8 mouse cellular contexts compared by ENCODE assay signal in the genomic region with DNA sequence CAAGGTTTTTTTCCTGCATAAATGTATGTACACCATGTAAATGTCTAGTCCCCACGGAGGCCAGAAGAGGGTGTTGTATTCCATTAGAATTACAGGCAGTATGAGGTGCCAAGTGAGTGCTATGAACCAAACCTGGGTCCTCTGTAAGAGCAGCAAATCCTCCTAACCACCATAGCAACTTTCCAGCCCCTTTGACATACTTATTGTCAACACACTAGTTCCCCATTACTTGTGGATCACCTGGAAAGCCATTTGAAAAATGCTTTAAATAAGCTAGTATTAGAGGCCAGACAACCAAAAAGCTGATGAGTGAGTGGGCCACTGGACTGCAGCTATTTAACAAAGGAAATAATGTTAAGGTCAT. TPM values are rescaled to one million over a fixed set of nuclear protein-coding genes. Genes with fewer than 3 reads are reported as not detected.
DNase-seq lines count a peak whose midpoint lies in the region; ATAC-seq and TF ChIP-seq lines count a peak whose summit lies in the region.

No protein-coding gene starts in this region.

- TF ChIP-seq EP300 in MEL (IDR thresholded peaks at IDR 0.05; ENCODE audit: low read depth in 1 of 2, low read length in 2 of 2), result no peak

- DNase-seq in hindbrain, embryonic 10.5 days (ENCODE audit: low spot score), result no peak
- no peak for DNase-seq in hindbrain, embryonic 11.5 days (ENCODE audit: low spot score)
- peak; percentile 75 for DNase-seq in MEL (ENCODE audit: low read depth, low spot score)
- DNase-seq in forebrain, embryonic 14.5 days (ENCODE audit: low spot score), result no peak
- no peak for DNase-seq in thymus, postnatal 36 days
- no peak for DNase-seq in layer of hippocampus, postnatal 36 days
- no peak for DNase-seq in adrenal gland, postnatal 14 days

- H3K4me1 ChIP-seq in hindbrain, embryonic 10.5 days (replicated peaks), result peaks cover 48% of the 10 kb centered on the region
- 0 out of 2 replicates have a peak, but pooled peaks cover 2% of the 10 kb centered on the region for H3K4me1 ChIP-seq in hindbrain, embryonic 11.5 days (replicated peaks; ENCODE audit: control insufficient read depth, insufficient read depth, low read length)
- H3K4me1 ChIP-seq in MEL (ENCODE audit: control insufficient read depth in 1 of 2, insufficient read depth in 2 of 2, low read length in 2 of 2), result peaks cover 39 to 41% of the 10 kb centered on the region in 2 experiments
- peaks cover 27% of the 10 kb centered on the region for H3K4me1 ChIP-seq in forebrain, embryonic 14.5 days (ENCODE audit: control insufficient read depth, insufficient read depth, low read length)

- no peaks in the 10 kb centered on the region for H3K9me3 ChIP-seq in hindbrain, embryonic 10.5 days
- H3K9me3 ChIP-seq in hindbrain, embryonic 11.5 days (ENCODE audit: control insufficient read depth, low read length), result no peaks in the 10 kb centered on the region
- no peaks in the 10 kb centered on the region for H3K9me3 ChIP-seq in MEL (replicated peaks; ENCODE audit: insufficient read depth, low read length)
- H3K9me3 ChIP-seq in forebrain, embryonic 14.5 days (replicated peaks; ENCODE audit: control insufficient read depth, low read length), result no peaks in the 10 kb centered on the region

- no peak overlapping the region for H3K9ac ChIP-seq in hindbrain, embryonic 11.5 days (ENCODE audit: low read depth, low read length)
- no peak overlapping the region for H3K9ac ChIP-seq in MEL (ENCODE audit: control insufficient read depth, low read depth, low read length, poor library complexity, severe bottlenecking)
- no peak overlapping the region for H3K9ac ChIP-seq in forebrain, embryonic 14.5 days (ENCODE audit: low read length)

- ATAC-seq in hindbrain, embryonic 11.5 days (ENCODE audit: low FRiP score), result no peak
- no peak for ATAC-seq in forebrain, embryonic 14.5 days

- H3K4me3 ChIP-seq in hindbrain, embryonic 10.5 days, result peak overlapping the region; percentile 89
- H3K4me3 ChIP-seq in hindbrain, embryonic 11.5 days (ENCODE audit: low read depth, low read length), result no peak overlapping the region
- H3K4me3 ChIP-seq in MEL (ENCODE audit: control insufficient read depth in 1 of 2, insufficient read depth in 1 of 2, low read depth in 2 of 2, low read length in 2 of 2) (no peak overlapping the region), macrophage (ENCODE audit: inconsistent target) (peak overlapping the region; percentile 78)
- peak overlapping the region; percentile 82 for H3K4me3 ChIP-seq in forebrain, embryonic 14.5 days (ENCODE audit: low read depth, low read length)

- no peak; a peak in 1 of 6 replicates for TF ChIP-seq CTCF in MEL (IDR thresholded peaks at IDR 0.05 in 2 of 3, conservative IDR thresholded peaks at IDR 0.05 in 1 of 3; ENCODE audit: control insufficient read depth in 1 of 3, insufficient read depth in 1 of 3, low read depth in 2 of 3, low read length in 3 of 3, poor library complexity in 1 of 3, severe bottlenecking in 1 of 3)

- no peak for TF ChIP-seq POLR2A in MEL (IDR thresholded peaks at IDR 0.05; ENCODE audit: control insufficient read depth in 1 of 2, insufficient read depth in 1 of 2, low read depth in 1 of 2, low read length in 2 of 2, poor library complexity in 1 of 2)

- TF ChIP-seq RAD21 in MEL (IDR thresholded peaks at IDR 0.05; ENCODE audit: low read depth, low read length), result no peak

- WGBS in hindbrain, embryonic 10.5 days, result 76% methylated on average over 1 of the region's 1 CpGs
- WGBS in hindbrain, embryonic 11.5 days, result 73% methylated on average over 1 of the region's 1 CpGs
- 76% methylated on average over 1 of the region's 1 CpGs for WGBS in forebrain, embryonic 14.5 days
- WGBS in macrophage (ENCODE audit: missing documents), result 38% methylated on average over 1 of the region's 1 CpGs

- H3K27ac ChIP-seq in hindbrain, embryonic 10.5 days, result no peak overlapping the region
- no peak overlapping the region for H3K27ac ChIP-seq in hindbrain, embryonic 11.5 days (ENCODE audit: low read depth, low read length)
- peak overlapping the region; percentile 3; the same call in 1 of the 2 replicates for H3K27ac ChIP-seq in MEL (ENCODE audit: control insufficient read depth, low read depth, low read length)
- H3K27ac ChIP-seq in forebrain, embryonic 14.5 days (ENCODE audit: low read depth, low read length), result no peak overlapping the region
- H3K27ac ChIP-seq in macrophage, result peak overlapping the region; percentile 93

- no peaks in the 10 kb centered on the region for H3K36me3 ChIP-seq in hindbrain, embryonic 10.5 days
- no peaks in the 10 kb centered on the region for H3K36me3 ChIP-seq in hindbrain, embryonic 11.5 days (ENCODE audit: control insufficient read depth, insufficient read depth, low read length)
- H3K36me3 ChIP-seq in MEL (ENCODE audit: control insufficient read depth in 1 of 2, insufficient read depth in 2 of 2, low read length in 2 of 2) (peaks cover 0 to 58% of the 10 kb centered on the region in 2 experiments; a peak in 2 of 4 replicates), macrophage (ENCODE audit: inconsistent target) (0 out of 2 replicates have a peak, but pooled peaks cover 10% of the 10 kb centered on the region)
- H3K36me3 ChIP-seq in forebrain, embryonic 14.5 days (ENCODE audit: control insufficient read depth, insufficient read depth, low read length), result 0 out of 2 replicates have a peak, but pooled peaks cover 8% of the 10 kb centered on the region

- no peak overlapping the region for H3K4me2 ChIP-seq in hindbrain, embryonic 11.5 days (replicated peaks; ENCODE audit: low read depth, low read length)
- H3K4me2 ChIP-seq in forebrain, embryonic 14.5 days (ENCODE audit: low read length), result peak overlapping the region; percentile 69

- peaks cover 4% of the 10 kb centered on the region; the same call in 1 of the 2 replicates for H3K27me3 ChIP-seq in hindbrain, embryonic 10.5 days (ENCODE audit: insufficient read depth, poor library complexity, severe bottlenecking)
- no peaks in the 10 kb centered on the region for H3K27me3 ChIP-seq in hindbrain, embryonic 11.5 days (ENCODE audit: control insufficient read depth, insufficient read depth, low read length)
- no peaks in the 10 kb centered on the region for H3K27me3 ChIP-seq in MEL (ENCODE audit: control insufficient read depth in 1 of 2, insufficient read depth in 2 of 2, low read length in 2 of 2)
- H3K27me3 ChIP-seq in forebrain, embryonic 14.5 days (replicated peaks; ENCODE audit: control insufficient read depth, insufficient read depth, low read length), result no peaks in the 10 kb centered on the region

- H3K79me2 ChIP-seq in MEL (ENCODE audit: control insufficient read depth, insufficient read depth, low read length, poor library complexity) (peaks cover 31% of the 10 kb centered on the region), macrophage (ENCODE audit: inconsistent target) (peaks cover 66% of the 10 kb centered on the region)

TF ChIP-seq in MEL, 35 proteins besides CTCF, POLR2A, EP300 and RAD21 (continues in another document):
- TF ChIP-seq SIN3A (IDR thresholded peaks at IDR 0.05; ENCODE audit: low read length), result 0 out of 2 replicates have a peak, but pooled peaks have one; percentile 47

RNA-seq across cellular contexts. Expression of gene Rab8b, which starts 1.6 kb away (rescaled TPM):
- polyA plus RNA-seq in hindbrain, embryonic 10.5 days (2016; fragmentation: Nextera tagmentation; extraction: Ambion mirVana), result 24.3 and 27.3 TPM in 2 replicates
- 34.3 and 34.9 TPM in 2 replicates for polyA plus RNA-seq in hindbrain, embryonic 11.5 days (2014; fragmentation: Nextera tagmentation; extraction: Ambion mirVana)
- total RNA-seq in MEL (2012; rRNA removed), result 15.0 and 16.4 TPM in 2 replicates
- 10 to 100 TPM in 1 of 2 experiments, not detected in 1; 16.1 TPM for polyA plus RNA-seq in MEL (2012; ENCODE audit: insufficient read depth in 1 of 2, insufficient read length in 2 of 2, low read depth in 1 of 2, low replicate concordance in 2 of 2, missing spikeins in 1 of 2)
- 15.3 and 22.4 TPM in 2 replicates for polyA plus RNA-seq in forebrain, embryonic 14.5 days (2014; fragmentation: Nextera tagmentation; extraction: Ambion mirVana)
- total RNA-seq in macrophage (2018; cell fraction: chromatin; rRNA removed), result 100 to 1,000 TPM in 24 of 26 experiments, 10 to 100 TPM in 2; 75.0 to 334 (median 129) TPM
- total RNA-seq in macrophage (2018; cell fraction: cytosol; rRNA removed), result 100 to 1,000 TPM; 225 to 568 (median 292) TPM
- total RNA-seq in macrophage (2018; cell fraction: nucleus; rRNA removed), result 100 to 1,000 TPM; 152 to 371 (median 210) TPM
- 189 to 289 TPM (median 212 TPM) in 3 replicates for polyA plus RNA-seq in macrophage (2018)
- total RNA-seq in layer of hippocampus, postnatal 36 days (2021), result 10 to 100 TPM; 53.1 to 53.3 TPM
- 19.1 and 23.1 TPM in 2 replicates for total RNA-seq in adrenal gland, postnatal 14 days (2021)

RNA-seq across cellular contexts. Expression of gene Rps27l, which starts 28.0 kb away (rescaled TPM):
- 708 and 733 TPM in 2 replicates for polyA plus RNA-seq in hindbrain, embryonic 10.5 days (2016; fragmentation: Nextera tagmentation; extraction: Ambion mirVana)
- polyA plus RNA-seq in hindbrain, embryonic 11.5 days (2014; fragmentation: Nextera tagmentation; extraction: Ambion mirVana), result 603 TPM in 2 replicates
- total RNA-seq in MEL (2012; rRNA removed), result 502 and 524 TPM in 2 replicates
- polyA plus RNA-seq in MEL (2012; ENCODE audit: insufficient read depth in 1 of 2, insufficient read length in 2 of 2, low read depth in 1 of 2, low replicate concordance in 2 of 2, missing spikeins in 1 of 2), result 100 to 1,000 TPM in 1 of 2 experiments, not detected in 1; 469 TPM
- 357 and 434 TPM in 2 replicates for polyA plus RNA-seq in forebrain, embryonic 14.5 days (2014; fragmentation: Nextera tagmentation; extraction: Ambion mirVana)
- 10 to 100 TPM in 11 of 26 experiments, 1 to 10 TPM in 15; 2.9 to 55.4 (median 8.2) TPM for total RNA-seq in macrophage (2018; cell fraction: chromatin; rRNA removed)
- 100 to 1,000 TPM; 179 to 384 (median 241) TPM for total RNA-seq in macrophage (2018; cell fraction: cytosol; rRNA removed)
- 10 to 100 TPM; 10.3 to 61.2 (median 24.7) TPM for total RNA-seq in macrophage (2018; cell fraction: nucleus; rRNA removed)
- polyA plus RNA-seq in macrophage (2018), result 167 to 496 TPM (median 309 TPM) in 3 replicates
- 10 to 100 TPM; 37.9 to 44.7 TPM for total RNA-seq in layer of hippocampus, postnatal 36 days (2021)
- 291 and 304 TPM in 2 replicates for total RNA-seq in adrenal gland, postnatal 14 days (2021)

RNA-seq across cellular contexts. Expression of gene Lactb, which starts 57.4 kb away (rescaled TPM):
- polyA plus RNA-seq in hindbrain, embryonic 10.5 days (2016; fragmentation: Nextera tagmentation; extraction: Ambion mirVana), result 8.6 and 9.4 TPM in 2 replicates
- 11.2 and 12.0 TPM in 2 replicates for polyA plus RNA-seq in hindbrain, embryonic 11.5 days (2014; fragmentation: Nextera tagmentation; extraction: Ambion mirVana)
- total RNA-seq in MEL (2012; rRNA removed), result 27.0 and 28.9 TPM in 2 replicates
- 100 to 1,000 TPM in 1 of 2 experiments, 10 to 100 TPM in 1; 36.9 to 108 TPM for polyA plus RNA-seq in MEL (2012; ENCODE audit: insufficient read depth in 1 of 2, insufficient read length in 2 of 2, low read depth in 1 of 2, low replicate concordance in 2 of 2, missing spikeins in 1 of 2)
- 9.8 and 10.2 TPM in 2 replicates for polyA plus RNA-seq in forebrain, embryonic 14.5 days (2014; fragmentation: Nextera tagmentation; extraction: Ambion mirVana)
- 10 to 100 TPM in 22 of 26 experiments, 1 to 10 TPM in 4; 5.1 to 25.3 (median 17.4) TPM for total RNA-seq in macrophage (2018; cell fraction: chromatin; rRNA removed)
- 10 to 100 TPM; 23.5 to 37.4 (median 31.0) TPM for total RNA-seq in macrophage (2018; cell fraction: cytosol; rRNA removed)
- total RNA-seq in macrophage (2018; cell fraction: nucleus; rRNA removed), result 10 to 100 TPM in 25 of 26 experiments, 1 to 10 TPM in 1; 8.6 to 32.0 (median 20.4) TPM
- polyA plus RNA-seq in macrophage (2018), result 31.0 to 53.6 TPM (median 37.0 TPM) in 3 replicates
- total RNA-seq in layer of hippocampus, postnatal 36 days (2021), result 10 to 100 TPM; 13.9 to 14.4 TPM
- 19.1 and 20.8 TPM in 2 replicates for total RNA-seq in adrenal gland, postnatal 14 days (2021)

Comparison
In these comparisons a context has a peak if more than half of its experiments do, and no peak if none do; other contexts are left out.
1. H3K4me3 ChIP-seq: peak in hindbrain, embryonic 10.5 days (single experiment), forebrain, embryonic 14.5 days (single experiment) and macrophage (single experiment); none in hindbrain, embryonic 11.5 days (single experiment) and MEL (0 of 2).
2. H3K27ac ChIP-seq: peak in MEL (single experiment) and macrophage (single experiment); none in hindbrain, embryonic 10.5 days (single experiment), hindbrain, embryonic 11.5 days (single experiment) and forebrain, embryonic 14.5 days (single experiment).